Mouse (Mus musculus) E14TG2a.4 (cell line): ENCODE results near the gene Snx25.

Experiments
- CTCF ChIP-seq: conservative IDR thresholded peaks from 2 replicates; pipeline ENCODE4 v1.5.1; 2014; ENCODE audit warnings: low read length
- NANOG ChIP-seq: IDR thresholded peaks from 2 replicates; pipeline ENCODE4 v1.6.1; 2014; ENCODE audit warnings: borderline replicate concordance, low read length, mixed read lengths
- POU5F1 ChIP-seq: IDR thresholded peaks from 2 replicates; pipeline ENCODE4 v1.6.1; 2014; ENCODE audit warnings: low read length, borderline replicate concordance

DNA sequence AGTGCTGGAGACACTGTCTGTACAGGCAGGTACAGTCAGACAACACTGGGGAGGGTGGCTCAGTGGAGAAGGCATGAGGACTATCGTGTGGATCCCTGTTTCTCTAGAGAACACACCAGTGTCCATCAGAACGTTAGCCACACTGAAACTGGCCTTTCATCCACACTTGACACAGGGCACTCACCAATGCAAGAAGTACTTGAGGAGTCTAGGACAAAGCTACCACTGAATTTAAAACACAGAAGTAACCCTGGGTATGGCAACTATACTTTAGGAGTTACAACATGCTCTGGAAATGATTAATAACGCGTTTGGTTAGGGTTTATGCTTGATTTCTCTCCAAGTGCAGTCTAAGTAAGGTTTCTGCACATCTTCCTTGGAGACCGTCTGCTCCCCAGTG, 79.2 kb downstream of the Snx25 start:
- TF ChIP-seq CTCF, result no peak
- no peak for TF ChIP-seq POU5F1
- TF ChIP-seq NANOG, result no peak
